Mouse (Mus musculus) midbrain, postnatal 0 days (tissue): Measurements from ENCODE around the gene B3gnt2. TPM values are rescaled to one million over a fixed set of nuclear protein-coding genes. Genes with fewer than 3 reads are reported as not detected.

Source experiments
- ATAC-seq: fragments of 200-750 bp; cut with Nextera tagmentation; 2 replicates; pipeline ENCODE4 v1.8.0; 2017; ENCODE audit warnings: moderate number of reproducible peaks, mild to moderate bottlenecking, moderate TSS enrichment, moderate library complexity; ENCODE audit not compliant: low FRiP score
- DNase-seq: peaks from one replicate; pipeline ENCODE4 v3.0.0-alpha.2; 2015; ENCODE audit warnings: low spot score
- H3K27ac ChIP-seq: fragments of 300-500 bp; sonication (generic); 2 replicates; pipeline ENCODE4 v1.5.1; 2014; ENCODE audit warnings: low read depth, mild to moderate bottlenecking, low read length, mixed read lengths
- H3K27me3 ChIP-seq: fragments of 300-500 bp; sonication (generic); 2 replicates; pipeline ENCODE4 v1.6.1; 2014; ENCODE audit warnings: low read length, control low read depth, mixed read lengths; ENCODE audit not compliant: insufficient read depth
- H3K36me3 ChIP-seq: fragments of 300-500 bp; sonication (generic); 2 replicates; pipeline ENCODE4 v1.6.1; 2014; ENCODE audit warnings: low read length, control low read depth, mixed read lengths; ENCODE audit not compliant: insufficient read depth
- H3K4me1 ChIP-seq: fragments of 300-500 bp; sonication (generic); 2 replicates; pipeline ENCODE4 v1.6.1; 2014; ENCODE audit warnings: mild to moderate bottlenecking, control low read depth, antibody characterized with exemption, low read length, mixed read lengths; ENCODE audit not compliant: insufficient read depth
- H3K4me2 ChIP-seq: fragments of 300-500 bp; sonication (generic); 2 replicates; pipeline ENCODE4 v1.6.1; 2014; ENCODE audit warnings: low read depth, mild to moderate bottlenecking, low read length, mixed read lengths; ENCODE audit not compliant: poor library complexity, severe bottlenecking
- H3K4me3 ChIP-seq: fragments of 300-500 bp; sonication (generic); 2 replicates; pipeline ENCODE4 v1.5.1; 2014; ENCODE audit warnings: low read depth, mild to moderate bottlenecking, low read length, moderate library complexity
- H3K9ac ChIP-seq: fragments of 300-500 bp; sonication (generic); replicated peaks from 2 replicates; pipeline ENCODE4 v1.6.1; 2014; ENCODE audit warnings: mild to moderate bottlenecking, low read length, moderate library complexity, mixed read lengths; ENCODE audit not compliant: poor library complexity, severe bottlenecking
- H3K9me3 ChIP-seq: fragments of 300-500 bp; sonication (generic); 2 replicates; pipeline ENCODE4 v1.6.1; 2016; ENCODE audit warnings: low read length, control low read depth
- CTCF ChIP-seq: IDR thresholded peaks from 2 replicates; pipeline ENCODE4 v1.5.1; 2016; ENCODE audit warnings: antibody characterized with exemption, mild to moderate bottlenecking
- WGBS: fragments of 180-500 bp; shearing (Covaris S2); extraction: QIAGEN DNeasy Blood & Tissue Kit; methylation state at CpG from one replicate; pipeline ENCODE4 v1.1.7; 2014; 5-methylcytosine and 5-hydroxymethylcytosine counted together
- polyA plus RNA-seq: library from polyadenylated mRNA; unstranded; fragments of >200 nt; fragmentation: Nextera tagmentation; extraction: Ambion mirVana; gene quantifications from 2 replicates; pipeline ENCODE4 v1.2.1, GENCODE M21; 2015
- total RNA-seq: library from RNA; depleted of rRNA; stranded (reverse); fragments of >200 nt; gene quantifications from 2 replicates; pipeline ENCODE4 v1.2.3, GENCODE M21; 2014

Gene B3gnt2
- total and polyA plus RNA-seq, 2 experiments from 2014 or later = 2.0 to 6.2 TPM

GRCm38 (mm10) chr11:22827514-22828080, 33.2 kb downstream of the B3gnt2 start:
- H3K9ac ChIP-seq = no peak overlapping the region
- no peaks in the 10 kb centered on the region for H3K27me3 ChIP-seq
- DNase-seq = no peak
- no peak overlapping the region for H3K4me2 ChIP-seq
- WGBS = 86% methylated on average over 4 of the region's 4 CpGs
- H3K36me3 ChIP-seq = no peaks in the 10 kb centered on the region
- no peak for ATAC-seq
- no peaks in the 10 kb centered on the region for H3K9me3 ChIP-seq
- H3K4me1 ChIP-seq = no peaks in the 10 kb centered on the region
- no peak overlapping the region for H3K4me3 ChIP-seq
- no peak overlapping the region for H3K27ac ChIP-seq
- TF ChIP-seq CTCF = no peak

GRCm38 (mm10) chr11:22826665-22827064, 34.1 kb downstream of the B3gnt2 start:
- whole genome bisulfite sequencing = 88% methylated on average over 6 of the region's 6 CpGs
- no peak for ATAC-seq

GRCm38 (mm10) chr11:22826051-22826450, 34.7 kb downstream of the B3gnt2 start:
- H3K36me3 ChIP-seq = no peaks in the 10 kb centered on the region
- ATAC-seq (no peak), DNase-seq (no peak)
- H3K27me3 ChIP-seq = no peaks in the 10 kb centered on the region
- no peak overlapping the region for H3K9ac ChIP-seq
- H3K4me2 ChIP-seq = no peak overlapping the region
- no peak overlapping the region for H3K4me3 ChIP-seq
- 95% methylated on average over 14 of the region's 14 CpGs for WGBS
- H3K9me3 ChIP-seq = no peaks in the 10 kb centered on the region
- H3K27ac ChIP-seq = no peak overlapping the region
- H3K4me1 ChIP-seq = no peaks in the 10 kb centered on the region
- no peak for TF ChIP-seq CTCF

More at GRCm38 (mm10) chr11:22826665-22827064, 34.1 kb downstream of the B3gnt2 start:
- no peak for DNase-seq
- Histone ChIP-seq H3K4me2 (no peak overlapping the region), H3K9ac (no peak overlapping the region), H3K9me3 (no peaks in the 10 kb centered on the region), H3K4me3 (no peak overlapping the region), H3K36me3 (no peaks in the 10 kb centered on the region), H3K27me3 (no peaks in the 10 kb centered on the region), H3K27ac (no peak overlapping the region), H3K4me1 (no peaks in the 10 kb centered on the region)
- no peak for TF ChIP-seq CTCF

- H3K4me1 ChIP-seq = no peaks in the 10 kb centered on the region
- 89% methylated on average over 1 of the region's 1 CpGs for WGBS
- H3K4me2 ChIP-seq = no peak overlapping the region
- no peaks in the 10 kb centered on the region for H3K27me3 ChIP-seq
- H3K4me3 ChIP-seq = no peak overlapping the region
- no peak overlapping the region for H3K9ac ChIP-seq
- no peak overlapping the region for H3K27ac ChIP-seq
- no peaks in the 10 kb centered on the region for H3K9me3 ChIP-seq
- H3K36me3 ChIP-seq = no peaks in the 10 kb centered on the region
- TF ChIP-seq CTCF = no peak
- ATAC-seq = no peak
- no peak for DNase-seq
Observed at GRCm38 (mm10) chr11:22825548-22825947, 35.2 kb downstream of the B3gnt2 start.

- Histone ChIP-seq H3K27me3 (no peaks in the 10 kb centered on the region), H3K4me2 (no peak overlapping the region), H3K4me1 (no peaks in the 10 kb centered on the region), H3K9ac (no peak overlapping the region), H3K4me3 (no peak overlapping the region), H3K27ac (no peak overlapping the region), H3K9me3 (no peaks in the 10 kb centered on the region), H3K36me3 (no peaks in the 10 kb centered on the region)
- WGBS = 81% methylated on average over 9 of the region's 9 CpGs
- TF ChIP-seq CTCF = no peak
- DNase-seq = no peak
- no peak for ATAC-seq
Observed at GRCm38 (mm10) chr11:22824049-22824705, 36.6 kb downstream of the B3gnt2 start.

GRCm38 (mm10) chr11:22821243-22821642, 39.5 kb downstream of the B3gnt2 start:
- ATAC-seq = no peak
- H3K36me3 ChIP-seq = no peaks in the 10 kb centered on the region

More at GRCm38 (mm10) chr11:22821243-22821642, 39.5 kb downstream of the B3gnt2 start:
- WGBS = 88% methylated on average over 3 of the region's 3 CpGs
- Histone ChIP-seq H3K4me1 (no peaks in the 10 kb centered on the region), H3K9ac (no peak overlapping the region), H3K9me3 (no peaks in the 10 kb centered on the region), H3K27ac (no peak overlapping the region), H3K4me2 (no peak overlapping the region), H3K27me3 (no peaks in the 10 kb centered on the region), H3K4me3 (no peak overlapping the region)
- no peak for TF ChIP-seq CTCF
- DNase-seq = no peak
